Mouse (Mus musculus): ENCODE data around the gene Mettl27.

Gene Mettl27

DNA sequence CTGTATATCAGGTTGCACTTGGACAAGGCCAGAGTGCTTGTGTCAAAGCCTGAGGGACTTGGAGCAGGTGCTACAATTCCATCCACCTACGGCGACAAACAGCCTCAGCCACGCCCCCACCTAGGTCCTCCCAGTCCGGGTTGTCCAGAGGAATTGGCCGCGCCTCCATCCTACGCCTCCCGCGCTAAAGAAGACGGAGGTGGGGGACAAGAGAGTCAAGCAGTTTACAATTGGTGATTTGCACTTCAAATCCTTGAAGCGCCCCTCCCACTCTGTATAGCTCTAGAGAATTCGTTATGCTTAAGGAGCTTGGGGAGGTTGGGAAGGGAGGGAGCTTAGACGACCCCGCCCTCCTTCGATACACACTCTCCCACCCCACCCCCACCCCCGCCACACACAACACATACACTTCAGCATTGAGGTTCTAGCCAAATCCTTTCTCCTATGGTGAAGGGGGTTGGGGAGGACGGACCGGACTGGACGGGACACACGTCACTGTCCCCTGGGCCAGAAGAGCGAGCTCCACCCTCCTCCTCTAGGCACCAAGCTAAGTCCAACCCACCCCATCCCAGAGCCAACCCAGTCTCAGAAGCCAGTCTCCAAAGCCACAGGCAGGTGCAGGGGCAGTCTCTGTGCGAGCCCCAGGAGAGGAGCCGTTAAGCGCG, 53.6 kb downstream of the Mettl27 start, which contains the start of gene Cldn3:
Cldn3 (plus strand) TSS at position 582 of the 665 bp plus-strand sequence.
- DNase-seq (ENCODE audit: low spot score in 2 of 2) = no peak

- no peak for DNase-seq (ENCODE audit: low spot score in 2 of 2)
Measured at GRCm38 (mm10) chr5:134986298-134987268, 54.4 kb downstream of the Mettl27 start.

DNA sequence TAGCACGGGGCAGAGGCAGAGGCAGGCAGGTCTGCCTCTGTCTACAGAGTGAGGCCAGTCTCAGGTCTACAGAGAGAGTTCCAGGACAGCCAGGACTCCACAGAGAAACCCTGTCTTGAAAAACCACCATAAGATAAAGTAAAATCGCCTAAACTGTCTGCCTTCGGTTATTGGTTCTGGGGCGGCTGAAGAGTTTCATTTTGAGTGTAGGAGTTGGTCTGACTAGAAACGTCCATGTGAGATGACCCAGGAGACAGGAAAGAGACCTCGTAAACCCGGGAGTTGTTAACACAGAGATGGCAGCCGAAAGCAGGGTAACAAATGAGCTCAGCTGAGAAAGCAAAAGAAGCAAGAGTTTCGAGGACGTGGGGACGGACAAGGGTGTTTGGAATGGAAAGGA, 57.0 kb downstream of the Mettl27 start:
- DNase-seq (ENCODE audit: low spot score in 2 of 2) = no peak

GRCm38 (mm10) chr5:134989741-134990140, 57.6 kb downstream of the Mettl27 start:
- DNase-seq (ENCODE audit: low spot score in 2 of 2) = no peak
